Mouse (Mus musculus) kidney, postnatal 0 days (tissue): ENCODE measurements around the gene Agxt2. TPM values are rescaled to one million over a fixed set of nuclear protein-coding genes. Genes with fewer than 3 reads are reported as not detected.

Experiments
- ATAC-seq: fragments of 200-750 bp; cut with Nextera tagmentation; replicated peaks from 2 replicates; pipeline ENCODE4 v1.8.0; 2017; ENCODE audit warnings: low read depth, moderate number of reproducible peaks, moderate TSS enrichment, moderate library complexity; ENCODE audit not compliant: low FRiP score
- DNase-seq: peaks from one replicate; pipeline ENCODE4 v3.0.0-alpha.2; 2016; ENCODE audit warnings: low spot score
- H3K27ac ChIP-seq: fragments of 300-500 bp; sonication (generic); 2 replicates; pipeline ENCODE4 v1.5.1; 2014; ENCODE audit warnings: mild to moderate bottlenecking
- H3K27me3 ChIP-seq: fragments of 300-500 bp; sonication (generic); 2 replicates; pipeline ENCODE4 v1.6.1; 2014; ENCODE audit warnings: low read length, mixed read lengths; ENCODE audit not compliant: insufficient read depth
- H3K36me3 ChIP-seq: fragments of 300-500 bp; sonication (generic); 2 replicates; pipeline ENCODE4 v1.6.1; 2014; ENCODE audit warnings: low read length, mixed read lengths; ENCODE audit not compliant: insufficient read depth
- H3K4me1 ChIP-seq: fragments of 300-500 bp; sonication (generic); replicated peaks from 2 replicates; pipeline ENCODE4 v1.6.1; 2014; ENCODE audit warnings: antibody characterized with exemption, low read length, mixed read lengths; ENCODE audit not compliant: insufficient read depth
- H3K4me2 ChIP-seq: fragments of 300-500 bp; sonication (generic); 2 replicates; pipeline ENCODE4 v1.6.1; 2014; ENCODE audit warnings: mild to moderate bottlenecking, low read length, moderate library complexity, mixed read lengths
- H3K4me3 ChIP-seq: fragments of 300-500 bp; sonication (generic); replicated peaks from 2 replicates; pipeline ENCODE4 v1.5.1; 2014; ENCODE audit warnings: low read depth, low read length
- H3K9ac ChIP-seq: fragments of 300-500 bp; sonication (generic); 2 replicates; pipeline ENCODE4 v1.6.1; 2014; ENCODE audit warnings: low read depth, low read length
- H3K9me3 ChIP-seq: fragments of 300-500 bp; sonication (generic); replicated peaks from 2 replicates; pipeline ENCODE4 v1.6.1; 2016; ENCODE audit warnings: low read length, inconsistent platforms, mixed read lengths
- CTCF ChIP-seq: IDR thresholded peaks from 2 replicates; pipeline ENCODE4 v1.5.1; 2016; ENCODE audit warnings: antibody characterized with exemption, low read depth, mild to moderate bottlenecking, moderate library complexity
- WGBS: fragments of 180-500 bp; shearing (Covaris S2); extraction: QIAGEN DNeasy Blood & Tissue Kit; methylation state at CpG from one replicate; pipeline ENCODE4 v1.1.7; 2014; 5-methylcytosine and 5-hydroxymethylcytosine counted together
- polyA plus RNA-seq: library from polyadenylated mRNA; unstranded; fragments of >200 nt; fragmentation: Nextera tagmentation; extraction: Ambion mirVana; gene quantifications from 2 replicates; pipeline ENCODE4 v1.2.1, GENCODE M21; 2015

Gene Agxt2
- polyA plus RNA-seq, 1 experiment from 2014 or later, result 17.8 TPM

- WGBS, result 66% methylated on average over 2 of the region's 2 CpGs
- ATAC-seq, result peak; percentile 98
- H3K4me2 ChIP-seq, result no peak overlapping the region
Measured at GRCm38 (mm10) chr15:10399795-10400194, 41.5 kb downstream of the Agxt2 start.

GRCm38 (mm10) chr15:10400415-10400814, 42.1 kb downstream of the Agxt2 start:
- Histone ChIP-seq H3K27ac (peak overlapping the region; percentile 5; the same call in 1 of the 2 replicates), H3K36me3 (no peaks in the 10 kb centered on the region), H3K4me2 (no peak overlapping the region), H3K4me3 (no peak overlapping the region), H3K4me1 (no peaks in the 10 kb centered on the region), H3K27me3 (no peaks in the 10 kb centered on the region), H3K9ac (no peak overlapping the region), H3K9me3 (no peaks in the 10 kb centered on the region)
- WGBS, result 62% methylated on average over 3 of the region's 3 CpGs
- DNase-seq (peak; percentile 72), ATAC-seq (peak; percentile 82)
- TF ChIP-seq CTCF, result peak; percentile 69

More at GRCm38 (mm10) chr15:10399795-10400194, 41.5 kb downstream of the Agxt2 start:
- H3K4me1 ChIP-seq, result no peaks in the 10 kb centered on the region
- peak; percentile 33 for DNase-seq
- peak overlapping the region; percentile 19 for H3K27ac ChIP-seq
- H3K36me3 ChIP-seq, result no peaks in the 10 kb centered on the region
- TF ChIP-seq CTCF, result no peak
- no peaks in the 10 kb centered on the region for H3K9me3 ChIP-seq
- no peak overlapping the region for H3K4me3 ChIP-seq
- no peaks in the 10 kb centered on the region for H3K27me3 ChIP-seq
- H3K9ac ChIP-seq, result no peak overlapping the region

DNA sequence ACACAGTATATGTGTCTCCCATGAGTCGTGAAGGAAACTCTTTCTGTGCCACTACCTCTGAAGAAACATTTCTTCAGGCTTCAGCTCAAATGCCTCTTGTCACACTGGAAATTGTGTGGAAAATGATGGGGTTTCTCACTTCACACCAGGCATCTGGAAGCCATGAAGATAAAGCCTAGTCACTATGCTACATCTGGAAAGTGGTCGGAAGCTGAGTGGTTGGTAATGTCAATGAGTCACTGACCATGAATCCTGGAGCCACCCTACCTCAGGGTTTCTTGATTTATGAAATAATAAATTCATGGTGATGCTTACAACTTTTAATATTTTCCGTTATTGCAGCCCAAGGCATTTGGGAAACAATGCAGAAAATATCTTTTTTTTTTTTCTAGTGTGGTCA, 51.5 kb downstream of the Agxt2 start:
- no peak overlapping the region for H3K4me3 ChIP-seq
- no peaks in the 10 kb centered on the region for H3K4me1 ChIP-seq
- WGBS, result 81% methylated on average over 3 of the region's 3 CpGs
- no peaks in the 10 kb centered on the region for H3K9me3 ChIP-seq
- no peaks in the 10 kb centered on the region for H3K36me3 ChIP-seq
- TF ChIP-seq CTCF, result no peak
- no peak for DNase-seq
- no peak for ATAC-seq
- no peaks in the 10 kb centered on the region for H3K27me3 ChIP-seq
- no peak overlapping the region for H3K27ac ChIP-seq
- H3K4me2 ChIP-seq, result no peak overlapping the region
- H3K9ac ChIP-seq, result no peak overlapping the region

GRCm38 (mm10) chr15:10410881-10411280, 52.5 kb downstream of the Agxt2 start:
- Histone ChIP-seq H3K4me1 (no peaks in the 10 kb centered on the region), H3K4me2 (no peak overlapping the region), H3K9ac (no peak overlapping the region), H3K27me3 (no peaks in the 10 kb centered on the region), H3K9me3 (no peaks in the 10 kb centered on the region), H3K36me3 (no peaks in the 10 kb centered on the region), H3K4me3 (no peak overlapping the region), H3K27ac (no peak overlapping the region)
- 76% methylated on average over 2 of the region's 2 CpGs for WGBS
- ATAC-seq (no peak), DNase-seq (no peak)
- TF ChIP-seq CTCF, result no peak

DNA sequence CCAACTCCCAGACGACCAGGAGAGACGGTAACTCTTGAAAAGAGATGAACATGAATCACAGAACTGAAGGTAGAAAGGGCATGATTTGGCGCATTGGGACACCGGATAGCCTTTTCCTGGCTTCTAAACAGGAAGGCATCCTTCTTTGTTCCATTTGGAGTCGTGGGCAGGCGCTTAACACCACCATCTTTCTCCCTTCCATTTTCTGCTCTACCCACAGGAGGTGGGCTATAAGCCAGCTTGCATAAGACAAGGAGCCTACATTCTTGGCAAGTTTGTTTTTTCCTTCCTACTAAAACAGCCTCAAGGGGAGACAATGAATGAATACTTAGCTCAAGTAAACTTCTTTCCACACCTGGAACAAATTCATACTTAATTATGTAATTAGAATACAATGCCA, 55.3 kb downstream of the Agxt2 start:
- no peak for DNase-seq

DNA sequence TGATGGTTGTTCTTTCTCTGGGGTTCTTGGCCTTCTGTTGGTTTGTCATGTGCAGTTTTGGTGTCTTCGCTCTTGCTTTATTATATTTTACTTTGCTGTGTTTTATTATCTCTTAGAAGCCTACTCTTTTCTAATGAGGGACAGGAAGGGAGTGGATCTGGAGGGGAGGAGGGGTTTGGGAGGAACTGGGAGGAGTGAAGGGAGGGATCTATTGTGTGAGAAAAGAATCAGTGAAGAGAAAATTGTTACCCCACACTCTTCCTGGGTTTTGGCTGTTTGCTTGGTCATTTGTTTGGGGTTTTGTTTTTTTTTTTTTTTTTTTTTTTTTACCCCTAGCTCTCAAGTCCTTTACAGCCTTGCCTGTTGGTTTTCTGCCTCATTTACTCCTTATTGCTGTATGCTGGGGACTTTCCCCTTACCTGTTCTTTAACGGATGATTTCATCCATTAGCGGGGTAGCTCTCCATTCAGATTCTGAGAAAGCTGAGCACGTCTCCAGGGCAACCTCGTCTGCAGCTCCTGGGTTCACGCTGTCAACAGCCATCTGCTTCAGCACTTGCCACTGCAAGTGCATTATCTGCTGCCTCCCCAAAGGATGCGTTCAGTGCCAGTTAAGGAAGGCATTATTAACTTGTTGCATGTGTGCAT, 62.9 kb downstream of the Agxt2 start:
- Histone ChIP-seq H3K4me2 (no peak overlapping the region), H3K36me3 (no peaks in the 10 kb centered on the region), H3K4me3 (no peak overlapping the region), H3K27me3 (no peaks in the 10 kb centered on the region), H3K9me3 (no peaks in the 10 kb centered on the region), H3K4me1 (no peaks in the 10 kb centered on the region; the same call in 1 of the 2 replicates), H3K9ac (no peak overlapping the region), H3K27ac (no peak overlapping the region)
- ATAC-seq (no peak; the same call in 1 of the 2 replicates), DNase-seq (peak; percentile 24)
- no peak for TF ChIP-seq CTCF
- WGBS, result 24% methylated on average over 7 of the region's 7 CpGs

More for the DNA sequence above, 55.3 kb downstream of the Agxt2 start:
- no peaks in the 10 kb centered on the region for H3K36me3 ChIP-seq
- no peak overlapping the region for H3K4me2 ChIP-seq
- no peak for TF ChIP-seq CTCF
- H3K9ac ChIP-seq, result no peak overlapping the region
- no peak for ATAC-seq
- no peak overlapping the region for H3K4me3 ChIP-seq
- no peaks in the 10 kb centered on the region for H3K9me3 ChIP-seq
- H3K4me1 ChIP-seq, result no peaks in the 10 kb centered on the region
- H3K27ac ChIP-seq, result no peak overlapping the region
- H3K27me3 ChIP-seq, result no peaks in the 10 kb centered on the region
- WGBS, result 92% methylated on average over 6 of the region's 6 CpGs

DNA sequence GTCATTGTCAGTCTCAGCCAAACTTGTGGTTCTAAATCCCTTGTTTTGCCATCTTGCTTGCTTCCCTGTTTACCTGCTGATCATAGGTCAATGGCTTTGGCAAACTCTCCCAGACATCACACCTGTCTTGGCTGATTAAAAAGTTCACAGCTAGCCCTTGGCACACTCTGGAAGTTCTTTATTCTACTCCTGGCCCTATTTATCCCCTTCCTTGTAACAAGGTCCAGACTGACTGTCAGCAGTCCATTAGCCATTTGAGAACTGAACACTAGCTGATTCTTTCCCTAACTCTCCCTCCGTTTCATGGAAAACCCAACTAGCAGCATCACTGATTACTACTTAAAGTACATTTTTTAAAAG, 63.4 kb downstream of the Agxt2 start:
- Histone ChIP-seq H3K27me3 (no peaks in the 10 kb centered on the region), H3K4me1 (no peaks in the 10 kb centered on the region; the same call in 1 of the 2 replicates), H3K4me2 (no peak overlapping the region), H3K9ac (no peak overlapping the region), H3K27ac (no peak overlapping the region), H3K4me3 (no peak overlapping the region), H3K9me3 (no peaks in the 10 kb centered on the region), H3K36me3 (no peaks in the 10 kb centered on the region)
- ATAC-seq, result no peak
- no peak for TF ChIP-seq CTCF
- 65% methylated on average over 1 of the region's 1 CpGs for WGBS
- DNase-seq, result no peak
